Mouse (Mus musculus) frontal cortex, postnatal 25 days (tissue): Measurements from ENCODE around the gene C7.
"Not testable (repeated sequence)": the region's sequence is repeated elsewhere in the genome, so short reads cannot be mapped to it uniquely, and the experiment has no call there.

Experiments
- DNase-seq, 2 experiments: peaks; one replicate each; pipeline ENCODE4 v3.0.0; 2022; ENCODE audit warnings: low spot score in 2 of 2

Gene C7

GRCm38 (mm10) chr15:5063635-5064034 is at the start of gene C7:
TSS of gene C7 (minus strand) at chr15:5063740.
- DNase-seq = no peak

- DNase-seq = no peak
These were observed 49.1 kb upstream of the C7 start for GRCm38 (mm10) chr15:5112651-5113050.

DNA sequence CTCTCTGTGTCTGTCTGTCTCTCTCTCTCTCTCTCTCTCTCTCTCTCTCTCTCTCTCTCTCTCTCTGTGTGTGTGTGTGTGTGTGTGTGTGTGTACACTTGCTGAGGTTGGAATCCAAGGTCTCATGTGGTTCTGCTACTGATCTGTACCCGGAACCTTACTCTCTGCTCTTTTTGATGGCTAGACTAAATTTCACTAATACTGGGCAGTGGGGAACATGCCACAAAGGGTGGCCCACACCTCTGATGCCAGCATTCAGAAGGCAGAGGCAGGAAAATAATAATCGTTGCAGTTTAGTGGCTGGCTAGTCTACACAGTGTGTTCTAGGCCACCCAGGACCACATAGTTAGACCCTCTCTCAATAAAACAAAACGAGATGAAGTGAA is 45.1 kb upstream of the C7 start:
- DNase-seq = no peak

GRCm38 (mm10) chr15:5107686-5108654 is 44.4 kb upstream of the C7 start, which contains the start of gene Card6:
TSS of gene Card6 (minus strand) at chr15:5108539.
- DNase-seq = no peak

DNA sequence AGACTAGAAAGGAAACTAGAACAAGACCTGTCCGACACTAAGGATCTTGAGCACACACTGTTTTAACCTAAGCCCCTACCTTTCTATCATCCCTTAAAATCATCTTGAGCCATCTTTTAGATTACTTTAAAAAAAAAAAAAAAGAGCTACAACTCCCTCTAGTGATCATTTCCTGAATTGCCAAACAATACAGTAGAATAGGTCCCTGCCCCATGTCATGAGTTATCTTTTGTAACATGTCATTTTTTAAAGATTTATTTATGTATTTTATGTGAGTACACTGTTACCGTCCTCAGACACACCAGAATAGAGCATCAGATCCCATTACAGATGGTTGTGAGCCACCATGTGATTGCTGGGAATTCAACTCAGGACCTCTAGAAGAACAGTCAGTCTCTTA is 42.8 kb upstream of the C7 start:
- no peak for DNase-seq

GRCm38 (mm10) chr15:5105891-5106290 is 42.4 kb upstream of the C7 start:
- DNase-seq = no peak

DNA sequence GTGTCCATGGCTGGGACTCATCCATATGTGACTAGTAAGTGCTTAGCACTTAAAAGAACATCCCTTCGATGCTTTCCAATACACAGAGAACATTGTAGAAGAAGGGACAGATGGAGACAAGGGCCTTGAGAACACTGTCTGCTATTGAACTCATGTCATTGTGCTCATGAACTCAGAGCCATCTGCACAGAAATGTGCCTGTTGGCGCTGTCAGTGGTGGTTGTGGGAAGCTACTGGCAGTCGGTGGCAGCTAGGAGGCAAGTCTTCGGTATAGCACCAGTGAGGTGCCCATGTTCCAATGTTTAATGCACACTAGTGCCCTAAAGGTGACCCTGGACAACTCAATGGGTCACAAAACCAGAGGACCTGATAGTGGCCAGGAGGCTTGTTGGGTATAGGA is 38.8 kb upstream of the C7 start:
- no peak for DNase-seq

DNA sequence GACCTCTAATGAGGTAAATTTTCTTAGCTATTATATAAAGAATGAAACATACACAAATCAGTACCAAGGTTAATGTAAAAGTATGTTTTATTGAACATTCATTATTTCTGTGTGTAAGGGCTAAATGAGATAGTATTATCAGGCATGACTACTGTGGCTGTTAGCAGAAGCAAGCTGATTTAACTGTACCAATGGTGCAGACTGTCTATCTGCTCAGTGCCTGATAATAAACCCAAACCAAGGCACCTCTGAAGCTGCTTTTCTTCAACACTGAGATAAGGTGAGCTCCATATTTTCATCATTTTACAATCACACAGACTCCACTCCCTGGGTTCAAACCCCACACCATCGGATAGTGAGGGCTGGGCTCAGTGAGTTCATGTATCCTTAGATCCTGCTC is 33.8 kb upstream of the C7 start:
- no peak for DNase-seq

- DNase-seq = no peak
These were observed 32.2 kb upstream of the C7 start for GRCm38 (mm10) chr15:5095534-5096301.

DNA sequence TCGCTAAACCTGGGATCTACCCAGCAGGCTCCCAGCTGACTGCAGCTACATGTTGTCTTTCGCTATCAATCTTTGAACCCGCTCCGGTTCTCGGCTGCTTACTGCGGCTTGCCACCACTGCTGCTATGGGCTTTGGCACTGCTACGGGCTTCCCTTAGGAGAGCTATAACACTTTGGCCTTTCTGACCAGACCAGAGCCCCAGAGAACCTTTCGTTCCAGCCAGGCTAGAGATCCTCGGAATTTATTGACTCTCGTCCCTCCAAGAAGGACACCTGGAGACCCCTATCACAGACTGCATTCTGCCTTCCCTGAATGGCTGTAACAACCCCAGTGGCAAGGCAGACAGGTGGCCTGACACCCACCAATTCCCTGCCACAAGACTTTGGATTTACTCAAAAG is 26.6 kb upstream of the C7 start:
- no peak for DNase-seq

GRCm38 (mm10) chr15:5088850-5089608 is 25.5 kb upstream of the C7 start:
- DNase-seq = no peak

GRCm38 (mm10) chr15:5086162-5086561 is 22.6 kb upstream of the C7 start:
- no peak for DNase-seq

GRCm38 (mm10) chr15:5081235-5081634 is 17.7 kb upstream of the C7 start:
- DNase-seq = no peak

DNA sequence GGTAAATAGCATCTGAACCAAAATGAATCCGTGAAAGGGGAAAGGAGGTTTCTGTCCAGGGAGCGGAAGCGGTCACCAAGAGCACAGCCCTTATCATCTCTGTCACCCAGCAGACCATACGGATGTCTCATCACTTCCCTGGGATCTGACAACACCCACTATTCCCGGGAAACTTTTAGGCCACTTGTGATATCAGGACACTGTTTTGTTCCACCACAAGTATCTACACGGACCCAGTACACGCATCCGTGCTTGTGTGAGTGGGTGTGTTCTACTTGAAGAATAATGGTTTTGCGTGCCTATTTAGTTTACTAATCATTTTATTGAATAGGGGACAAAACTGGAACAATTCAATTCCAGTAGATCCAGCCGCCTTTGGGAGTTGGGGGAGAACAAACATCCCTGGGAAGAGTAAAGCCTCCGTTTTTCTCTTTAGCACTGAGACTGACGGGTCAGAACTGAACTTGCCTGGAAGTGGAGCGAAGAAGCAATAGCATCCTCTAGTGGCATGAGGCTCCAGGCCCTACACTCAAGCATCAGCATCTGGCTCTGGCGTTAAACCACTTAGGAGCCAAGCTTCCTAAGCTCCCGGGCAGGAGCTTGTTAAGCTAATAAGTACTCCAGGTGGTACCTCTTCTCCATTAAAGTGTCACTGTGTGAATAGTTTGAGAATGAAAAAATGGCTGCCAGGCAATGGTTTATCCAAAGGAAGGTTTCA is 5.4 kb upstream of the C7 start:
- DNase-seq = peak; percentile 25 to 53

GRCm38 (mm10) chr15:5045560-5046284 is 17.8 kb downstream of the C7 start:
- peak in 1 of 2 experiments; percentile 11 for DNase-seq

- no peak for DNase-seq
These were observed 34.3 kb downstream of the C7 start for GRCm38 (mm10) chr15:5029256-5029655.

DNA sequence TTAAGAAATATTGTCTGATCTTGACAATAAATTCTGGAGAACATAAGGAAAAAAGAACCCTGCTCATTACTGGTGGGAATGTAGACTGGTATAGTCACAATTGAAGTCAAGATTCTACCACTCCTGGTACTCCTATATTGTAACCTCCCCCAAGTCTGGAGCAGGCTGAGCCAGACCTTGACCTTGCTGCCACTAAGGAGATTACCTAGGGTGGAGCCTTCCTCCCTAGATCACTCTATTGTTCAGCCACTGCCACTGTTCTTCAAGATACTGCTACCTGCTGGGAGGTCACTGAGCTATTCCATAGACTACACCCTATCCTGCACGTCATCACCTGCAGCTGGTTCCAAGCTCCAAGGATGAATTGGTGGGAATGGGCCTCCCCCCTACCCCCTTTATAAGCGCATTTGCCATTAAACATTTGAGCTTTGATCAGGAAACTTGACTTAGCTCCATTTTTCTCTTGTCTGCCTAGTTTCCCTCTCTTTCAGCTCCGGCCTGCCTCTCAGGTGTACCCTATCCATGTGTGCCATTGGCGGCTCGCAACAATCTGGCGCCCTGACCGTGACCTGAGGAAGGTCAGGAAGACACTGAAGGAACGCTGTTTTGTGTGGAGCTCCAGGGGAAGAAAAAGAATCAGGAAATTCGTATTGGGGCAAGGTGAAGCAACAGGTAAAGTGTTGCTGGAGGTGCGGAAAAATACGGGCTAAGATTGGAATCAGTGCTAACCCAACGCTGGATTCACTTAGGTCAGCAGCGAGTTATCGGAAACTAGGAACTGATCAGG is 39.9 kb downstream of the C7 start:
- not testable (repeated sequence) for DNase-seq

DNA sequence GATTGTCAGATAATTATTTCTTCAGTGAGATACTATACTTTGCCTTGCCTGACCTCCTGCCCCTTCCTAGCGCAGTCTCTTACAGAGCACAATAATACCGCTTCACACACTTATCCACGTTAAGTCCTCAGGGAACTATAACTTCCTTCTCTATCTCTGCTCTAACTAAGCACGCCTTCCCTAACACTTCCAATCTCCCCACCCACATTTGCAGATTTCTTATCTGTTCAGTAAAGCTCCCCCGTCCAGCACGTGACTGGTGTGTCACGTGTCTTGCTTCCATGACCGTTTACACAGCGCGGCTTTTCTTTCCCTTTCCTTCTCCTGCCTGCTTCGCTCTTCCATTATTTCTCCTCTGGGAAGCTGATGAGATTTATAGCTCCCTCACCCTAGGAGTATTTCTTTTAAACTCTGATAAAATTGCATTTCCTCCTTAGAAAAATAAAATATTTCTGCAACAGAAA is 53.9 kb downstream of the C7 start:
- DNase-seq = no peak

DNA sequence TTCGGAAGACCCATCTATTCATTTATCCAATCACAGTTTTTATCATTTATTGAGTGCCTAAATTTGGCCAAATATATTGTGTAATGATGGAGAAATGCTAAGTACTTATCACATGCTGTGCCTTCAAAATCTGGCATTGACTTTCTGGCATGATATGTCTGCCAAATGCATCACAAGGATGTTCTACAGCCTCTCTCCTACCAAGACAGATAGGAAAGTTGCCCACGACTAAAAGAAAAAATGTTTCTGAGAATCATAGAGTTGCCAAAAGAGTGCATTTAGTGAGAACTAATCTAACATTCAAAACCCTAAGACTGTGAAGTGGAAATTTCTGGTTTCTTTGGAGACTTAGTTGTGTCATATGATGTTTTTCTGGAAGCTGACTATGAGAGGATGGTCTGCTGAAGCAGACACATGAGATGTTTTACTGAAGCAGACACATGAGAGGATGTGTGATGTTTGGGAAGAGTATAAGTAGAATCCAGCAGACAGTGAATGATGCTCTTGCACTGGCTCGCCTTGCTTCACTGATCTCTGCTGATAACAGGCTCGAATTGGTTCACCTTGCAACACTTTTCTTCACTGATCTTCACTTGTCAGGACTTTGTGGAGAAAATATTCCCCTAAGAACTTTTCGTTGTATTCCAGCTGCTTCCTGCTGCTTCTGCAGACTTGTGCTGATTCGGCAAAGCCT is 59.9 kb downstream of the C7 start:
- no peak for DNase-seq
